Mouse (Mus musculus) forebrain, embryonic 12.5 days (tissue): ENCODE results near the gene Tiam2. TPM values are rescaled to one million over a fixed set of nuclear protein-coding genes. Genes with fewer than 3 reads are reported as not detected.
A peak's percentile ranks its signal among the peaks of the same experiment; 100 is the strongest.

Experiments
- ATAC-seq: fragments of 200-750 bp; cut with Nextera tagmentation; 2 replicates; pipeline ENCODE4 v1.8.0; 2017; ENCODE audit warnings: moderate TSS enrichment; ENCODE audit not compliant: low FRiP score
- H3K27ac ChIP-seq: fragments of 300-500 bp; sonication (generic); 2 replicates; pipeline ENCODE4 v1.5.1; 2016; ENCODE audit warnings: mild to moderate bottlenecking
- H3K27me3 ChIP-seq: fragments of 300-500 bp; sonication (generic); 2 replicates; pipeline ENCODE4 v1.6.1; 2016; ENCODE audit warnings: mild to moderate bottlenecking
- H3K36me3 ChIP-seq: fragments of 300-500 bp; sonication (generic); replicated peaks from 2 replicates; pipeline ENCODE4 v1.6.1; 2016; ENCODE audit warnings: mild to moderate bottlenecking
- H3K4me1 ChIP-seq: fragments of 300-500 bp; sonication (generic); 2 replicates; pipeline ENCODE4 v1.6.1; 2016
- H3K4me2 ChIP-seq: fragments of 300-500 bp; sonication (generic); 2 replicates; pipeline ENCODE4 v1.6.1; 2016; ENCODE audit warnings: mild to moderate bottlenecking, moderate library complexity
- H3K4me3 ChIP-seq: fragments of 300-500 bp; sonication (generic); replicated peaks from 2 replicates; pipeline ENCODE4 v1.5.1; 2016; ENCODE audit warnings: mild to moderate bottlenecking
- H3K9ac ChIP-seq: fragments of 300-500 bp; sonication (generic); 2 replicates; pipeline ENCODE4 v1.6.1; 2016; ENCODE audit warnings: mild to moderate bottlenecking
- H3K9me3 ChIP-seq: fragments of 300-500 bp; sonication (generic); 2 replicates; pipeline ENCODE4 v1.6.1; 2016
- WGBS: fragments of 180-500 bp; shearing (Covaris S2); methylation state at CpG from one replicate; pipeline ENCODE4 v1.1.7; 2016; 5-methylcytosine and 5-hydroxymethylcytosine counted together
- polyA plus RNA-seq: library from polyadenylated mRNA; unstranded; fragments of >200 nt; fragmentation: Nextera tagmentation; extraction: Ambion mirVana; gene quantifications from 2 replicates; pipeline ENCODE4 v1.2.1, GENCODE M21; 2016

Gene Tiam2
- polyA plus RNA-seq, 1 experiment from 2014 or later: 15.4 TPM

DNA sequence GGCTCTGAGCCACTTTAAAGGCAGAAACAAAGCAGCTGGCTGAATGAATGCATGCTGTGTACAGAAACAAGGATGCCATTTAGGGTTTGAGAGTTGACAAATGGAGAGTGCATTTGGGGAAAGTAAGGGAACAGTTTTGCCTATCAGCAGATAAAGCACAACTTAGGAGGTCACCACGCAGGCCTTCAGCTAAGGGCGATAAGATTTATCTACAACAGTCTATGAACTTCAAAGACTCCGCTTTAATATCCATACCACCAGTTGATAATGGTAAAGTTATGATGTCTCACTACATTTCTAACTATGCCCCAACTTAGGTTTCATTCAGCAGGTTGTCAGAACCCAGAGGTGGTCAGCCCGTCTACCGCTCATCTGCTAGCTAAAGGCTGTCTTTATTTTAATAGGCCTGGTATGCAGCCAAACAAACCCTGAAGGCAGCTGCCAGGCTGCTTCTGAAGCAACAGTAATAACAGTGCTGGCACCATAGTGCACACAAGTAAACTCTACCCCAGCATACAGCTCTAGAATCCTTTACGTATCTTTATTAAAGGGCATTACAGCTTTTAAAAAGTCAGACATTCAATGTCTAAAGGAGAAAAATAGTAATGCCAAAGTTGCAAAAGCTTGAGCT lies 201.6 kb downstream of the Tiam2 start:
- ATAC-seq: no peak
- Histone ChIP-seq H3K4me3 (no peak overlapping the region), H3K27me3 (no peaks in the 10 kb centered on the region), H3K9ac (no peak overlapping the region), H3K4me1 (no peaks in the 10 kb centered on the region), H3K27ac (no peak overlapping the region), H3K36me3 (no peaks in the 10 kb centered on the region), H3K9me3 (no peaks in the 10 kb centered on the region), H3K4me2 (no peak overlapping the region)
- 87% methylated on average over 6 of the region's 6 CpGs for WGBS

DNA sequence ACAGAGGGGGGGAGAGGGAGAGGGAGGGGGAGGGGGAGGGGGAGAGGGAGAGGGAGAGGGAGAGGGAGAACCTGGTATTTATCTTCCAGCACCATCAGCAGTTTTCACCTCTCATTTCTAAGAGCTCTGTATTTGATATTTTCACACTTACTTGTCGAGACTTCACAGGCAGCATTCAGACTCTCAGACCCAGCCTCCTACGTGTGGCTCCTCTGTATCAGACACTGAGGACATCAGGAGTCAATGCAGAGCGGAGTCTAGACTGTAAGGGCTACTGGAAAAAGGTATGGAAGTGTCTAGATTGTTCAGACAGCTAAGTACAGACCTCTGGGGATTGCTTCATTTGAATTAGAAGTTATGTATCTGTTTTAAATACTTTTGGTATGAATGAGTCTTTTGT lies 203.2 kb downstream of the Tiam2 start:
- H3K9me3 ChIP-seq: no peaks in the 10 kb centered on the region
- WGBS: 76% methylated on average over 3 of the region's 3 CpGs
- no peaks in the 10 kb centered on the region for H3K36me3 ChIP-seq
- no peak overlapping the region for H3K4me2 ChIP-seq
- H3K27me3 ChIP-seq: no peaks in the 10 kb centered on the region
- no peak overlapping the region for H3K9ac ChIP-seq
- no peaks in the 10 kb centered on the region for H3K4me1 ChIP-seq
- H3K4me3 ChIP-seq: no peak overlapping the region
- no peak overlapping the region for H3K27ac ChIP-seq
- no peak for ATAC-seq

DNA sequence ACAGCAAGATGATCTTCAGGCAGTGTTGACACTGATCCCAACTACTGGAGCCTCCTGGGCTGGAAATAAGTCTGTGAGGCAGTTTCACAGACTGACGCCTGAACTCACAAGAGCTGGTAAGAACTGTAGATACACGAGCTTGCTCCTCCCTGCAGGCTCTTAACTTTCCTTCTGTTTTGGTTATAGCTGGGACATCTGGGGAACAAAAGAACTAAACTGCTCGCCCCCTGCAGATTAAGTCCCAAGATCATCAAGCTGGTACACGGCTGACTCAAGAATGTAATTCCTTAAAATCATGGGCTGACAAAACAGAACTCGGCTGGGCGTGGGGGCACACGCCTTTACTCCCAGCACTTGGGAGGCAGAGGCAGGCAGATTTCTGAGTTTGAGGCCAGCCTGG lies 204.2 kb downstream of the Tiam2 start:
- Histone ChIP-seq H3K4me1 (no peaks in the 10 kb centered on the region), H3K9me3 (no peaks in the 10 kb centered on the region), H3K4me2 (no peak overlapping the region), H3K9ac (no peak overlapping the region), H3K4me3 (no peak overlapping the region), H3K27ac (no peak overlapping the region), H3K27me3 (no peaks in the 10 kb centered on the region), H3K36me3 (peaks cover 2% of the 10 kb centered on the region; the same call in 1 of the 2 replicates)
- WGBS: 64% methylated on average over 7 of the region's 7 CpGs
- no peak for ATAC-seq

DNA sequence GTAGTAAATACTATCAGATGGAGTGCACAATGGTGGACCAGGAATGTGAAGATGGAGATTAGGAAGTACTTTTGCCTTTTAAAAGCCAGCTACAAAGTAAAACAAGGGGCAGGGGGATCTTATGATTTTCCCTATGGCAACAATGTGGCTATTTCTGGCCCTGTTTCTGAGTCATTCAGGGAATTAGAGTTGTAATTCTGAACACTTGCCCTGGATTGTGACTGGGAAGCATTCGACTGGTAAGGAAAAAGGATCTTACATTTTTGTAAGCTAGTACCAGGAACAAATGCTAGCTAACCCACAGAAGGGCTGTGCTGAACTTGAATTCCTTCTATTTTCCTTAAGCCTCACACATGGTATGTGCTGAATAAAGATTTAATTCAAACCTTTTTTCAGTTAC lies 205.3 kb downstream of the Tiam2 start:
- no peak overlapping the region for H3K9ac ChIP-seq
- 74% methylated on average over 1 of the region's 1 CpGs for WGBS
- ATAC-seq: no peak
- H3K36me3 ChIP-seq: peaks cover 4% of the 10 kb centered on the region; the same call in 1 of the 2 replicates
- H3K9me3 ChIP-seq: no peaks in the 10 kb centered on the region
- no peaks in the 10 kb centered on the region for H3K27me3 ChIP-seq
- no peak overlapping the region for H3K27ac ChIP-seq
- H3K4me2 ChIP-seq: no peak overlapping the region
- H3K4me1 ChIP-seq: no peaks in the 10 kb centered on the region
- no peak overlapping the region for H3K4me3 ChIP-seq

DNA sequence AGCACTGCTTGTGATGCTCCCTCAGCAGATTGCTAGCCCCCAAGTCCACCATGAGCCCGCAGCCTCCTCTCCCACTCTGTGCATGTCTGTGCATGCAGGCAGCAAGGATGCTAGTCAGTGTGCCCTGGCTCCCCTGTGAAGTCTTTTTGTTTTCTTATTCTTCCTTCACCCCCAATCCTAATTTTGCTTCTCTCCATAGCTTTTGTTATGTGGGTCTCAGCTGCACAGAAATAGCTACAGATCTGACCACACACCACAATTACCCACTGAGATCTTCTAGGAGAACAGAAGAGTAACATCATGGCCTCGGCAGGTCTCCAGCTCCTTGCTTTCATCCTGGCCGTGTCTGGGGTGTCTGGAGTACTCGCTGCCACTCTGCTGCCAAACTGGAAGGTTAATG lies 205.9 kb downstream of the Tiam2 start, which contains the start of gene Cldn20:
Gene Cldn20 (plus strand): TSS at position 301 of the 400 bp plus-strand sequence.
- Histone ChIP-seq H3K27me3 (no peaks in the 10 kb centered on the region), H3K4me2 (no peak within 1 kb of the TSS), H3K9me3 (no peaks in the 10 kb centered on the region), H3K4me1 (no peaks in the 10 kb centered on the region), H3K36me3 (peaks cover 4% of the 10 kb centered on the region; the same call in 1 of the 2 replicates), H3K9ac (no peak within 1 kb of the TSS), H3K27ac (no peak within 1 kb of the TSS), H3K4me3 (no peak within 1 kb of the TSS)
- no peak for ATAC-seq
- 83% methylated on average over 4 of the region's 4 CpGs for WGBS

DNA sequence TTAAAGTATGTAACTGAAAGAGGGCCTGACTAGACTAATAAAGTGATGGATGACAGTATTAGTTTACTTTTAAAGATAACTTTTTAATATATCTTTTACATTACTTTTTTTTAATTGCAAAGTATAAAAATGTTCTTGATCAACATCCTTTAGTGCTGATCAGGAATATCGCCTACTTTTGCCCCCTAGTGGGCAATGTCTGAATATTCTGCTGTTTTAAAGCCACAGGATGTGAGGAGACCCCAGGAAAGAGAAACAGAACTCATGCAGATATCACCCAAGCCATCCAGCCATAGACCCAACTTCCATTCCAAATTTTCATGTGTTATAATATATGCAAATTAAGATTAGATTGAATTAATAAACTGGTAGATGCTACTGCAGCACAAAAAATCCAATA lies 207.1 kb downstream of the Tiam2 start:
- no peak overlapping the region for H3K9ac ChIP-seq
- no peak for ATAC-seq

DNA sequence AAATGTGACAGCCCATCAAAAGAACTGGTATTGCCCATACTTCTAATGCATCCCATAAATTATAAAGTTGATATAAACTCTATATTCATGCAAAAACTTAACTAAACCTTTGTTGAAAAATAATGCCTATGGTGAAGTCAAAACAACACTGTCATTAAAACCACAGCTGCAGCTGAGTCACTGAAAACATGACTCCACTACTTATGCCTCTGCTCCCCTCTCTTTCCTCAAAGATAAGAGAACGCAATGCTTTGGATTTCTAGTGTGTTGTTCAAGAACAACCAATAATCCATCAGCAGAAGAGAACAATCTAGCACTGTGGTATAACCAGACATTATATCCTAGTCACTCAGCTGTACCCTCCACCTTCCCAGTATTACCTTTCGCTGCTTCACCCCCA lies 213.9 kb downstream of the Tiam2 start:
- no peak overlapping the region for H3K4me2 ChIP-seq
- 96% methylated on average over 2 of the region's 2 CpGs for WGBS
- no peaks in the 10 kb centered on the region for H3K9me3 ChIP-seq
- no peak overlapping the region for H3K27ac ChIP-seq
- no peak overlapping the region for H3K4me3 ChIP-seq
- H3K9ac ChIP-seq: no peak overlapping the region
- peaks cover 26% of the 10 kb centered on the region for H3K36me3 ChIP-seq
- ATAC-seq: no peak
- H3K27me3 ChIP-seq: no peaks in the 10 kb centered on the region
- H3K4me1 ChIP-seq: no peaks in the 10 kb centered on the region

More for the DNA sequence above, 207.1 kb downstream of the Tiam2 start:
- Histone ChIP-seq H3K36me3 (peaks cover 4% of the 10 kb centered on the region; the same call in 1 of the 2 replicates), H3K4me2 (no peak overlapping the region), H3K4me3 (no peak overlapping the region), H3K9me3 (no peaks in the 10 kb centered on the region), H3K27ac (no peak overlapping the region), H3K4me1 (no peaks in the 10 kb centered on the region), H3K27me3 (no peaks in the 10 kb centered on the region)
- 30% methylated on average over 1 of the region's 1 CpGs for WGBS

DNA sequence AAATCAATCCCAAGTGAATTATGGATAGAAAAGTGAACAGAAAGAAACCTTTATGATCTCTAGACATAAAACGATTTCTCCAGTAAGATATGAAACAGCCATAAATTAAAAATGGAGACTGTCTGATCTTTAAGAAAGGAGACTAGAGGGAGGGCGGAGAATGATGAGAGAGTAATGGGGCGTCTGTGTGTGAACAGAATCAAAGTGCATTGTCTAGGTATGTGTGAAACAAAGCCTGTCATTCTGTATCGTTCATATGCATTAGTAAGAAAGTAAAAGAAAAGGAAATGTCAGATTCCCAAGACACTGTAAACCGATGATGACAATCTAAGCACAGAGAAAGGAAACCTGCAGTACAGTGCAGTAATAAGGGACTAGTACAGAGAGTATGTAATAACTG lies 214.7 kb downstream of the Tiam2 start:
- peaks cover 22% of the 10 kb centered on the region; the same call in 1 of the 2 replicates for H3K36me3 ChIP-seq
- H3K27ac ChIP-seq: no peak overlapping the region
- H3K9me3 ChIP-seq: no peaks in the 10 kb centered on the region
- H3K27me3 ChIP-seq: no peaks in the 10 kb centered on the region
- H3K9ac ChIP-seq: no peak overlapping the region
- no peaks in the 10 kb centered on the region for H3K4me1 ChIP-seq
- no peak for ATAC-seq
- no peak overlapping the region for H3K4me3 ChIP-seq
- 84% methylated on average over 5 of the region's 5 CpGs for WGBS
- H3K4me2 ChIP-seq: no peak overlapping the region

DNA sequence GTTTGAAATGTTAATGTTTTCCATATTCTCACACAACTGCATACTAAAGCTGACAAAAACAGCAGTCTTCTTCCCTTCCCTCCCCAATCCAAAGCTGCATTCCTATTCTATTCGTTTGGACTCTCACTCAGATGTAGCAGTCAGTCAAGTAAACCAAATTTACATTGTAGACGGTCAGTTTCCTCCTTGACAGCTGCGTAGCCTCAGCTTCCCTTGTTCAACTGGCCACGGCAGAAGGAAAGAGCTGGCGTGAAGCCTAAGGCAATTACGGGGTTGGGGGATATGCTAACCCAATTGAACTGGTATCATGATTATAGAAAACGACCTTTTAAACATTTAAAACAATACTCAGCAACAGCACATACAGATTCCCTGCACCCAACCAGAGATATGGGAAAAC lies 221.4 kb downstream of the Tiam2 start:
- ATAC-seq: no peak
- no peaks in the 10 kb centered on the region for H3K4me1 ChIP-seq
- no peak overlapping the region for H3K9ac ChIP-seq
- H3K4me2 ChIP-seq: no peak overlapping the region
- WGBS: 54% methylated on average over 7 of the region's 7 CpGs
- no peaks in the 10 kb centered on the region for H3K9me3 ChIP-seq
- no peak overlapping the region for H3K27ac ChIP-seq
- peaks cover 6% of the 10 kb centered on the region; the same call in 1 of the 2 replicates for H3K36me3 ChIP-seq
- no peaks in the 10 kb centered on the region for H3K27me3 ChIP-seq
- no peak overlapping the region for H3K4me3 ChIP-seq

DNA sequence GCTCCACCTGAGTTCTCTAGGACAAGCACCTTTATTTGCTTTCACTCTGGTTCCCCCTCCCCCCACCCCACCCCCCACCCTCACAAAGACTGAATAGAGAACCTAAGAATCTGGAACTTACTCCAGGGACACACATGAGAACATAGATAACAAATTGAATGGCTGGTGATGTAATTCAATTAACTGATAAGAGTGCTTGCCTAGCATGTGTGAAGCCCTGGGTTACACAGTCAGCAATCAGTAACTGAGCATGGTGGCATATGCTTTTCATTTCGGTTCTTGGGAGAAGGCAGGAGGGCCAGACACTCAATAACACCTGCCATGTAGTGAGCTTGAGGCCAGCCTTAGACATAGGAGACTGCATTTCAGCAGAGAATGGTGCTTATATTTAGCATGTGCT lies 229.9 kb downstream of the Tiam2 start:
- Histone ChIP-seq H3K4me3 (no peak overlapping the region), H3K9me3 (no peaks in the 10 kb centered on the region), H3K27me3 (no peaks in the 10 kb centered on the region), H3K9ac (no peak overlapping the region), H3K27ac (no peak overlapping the region), H3K4me1 (peaks cover 16% of the 10 kb centered on the region), H3K4me2 (0 out of 2 replicates have a peak overlapping the region, but pooled peaks have one; percentile 68), H3K36me3 (peaks cover 7% of the 10 kb centered on the region; the same call in 1 of the 2 replicates)
- ATAC-seq: no peak
- 86% methylated on average over 1 of the region's 1 CpGs for WGBS

DNA sequence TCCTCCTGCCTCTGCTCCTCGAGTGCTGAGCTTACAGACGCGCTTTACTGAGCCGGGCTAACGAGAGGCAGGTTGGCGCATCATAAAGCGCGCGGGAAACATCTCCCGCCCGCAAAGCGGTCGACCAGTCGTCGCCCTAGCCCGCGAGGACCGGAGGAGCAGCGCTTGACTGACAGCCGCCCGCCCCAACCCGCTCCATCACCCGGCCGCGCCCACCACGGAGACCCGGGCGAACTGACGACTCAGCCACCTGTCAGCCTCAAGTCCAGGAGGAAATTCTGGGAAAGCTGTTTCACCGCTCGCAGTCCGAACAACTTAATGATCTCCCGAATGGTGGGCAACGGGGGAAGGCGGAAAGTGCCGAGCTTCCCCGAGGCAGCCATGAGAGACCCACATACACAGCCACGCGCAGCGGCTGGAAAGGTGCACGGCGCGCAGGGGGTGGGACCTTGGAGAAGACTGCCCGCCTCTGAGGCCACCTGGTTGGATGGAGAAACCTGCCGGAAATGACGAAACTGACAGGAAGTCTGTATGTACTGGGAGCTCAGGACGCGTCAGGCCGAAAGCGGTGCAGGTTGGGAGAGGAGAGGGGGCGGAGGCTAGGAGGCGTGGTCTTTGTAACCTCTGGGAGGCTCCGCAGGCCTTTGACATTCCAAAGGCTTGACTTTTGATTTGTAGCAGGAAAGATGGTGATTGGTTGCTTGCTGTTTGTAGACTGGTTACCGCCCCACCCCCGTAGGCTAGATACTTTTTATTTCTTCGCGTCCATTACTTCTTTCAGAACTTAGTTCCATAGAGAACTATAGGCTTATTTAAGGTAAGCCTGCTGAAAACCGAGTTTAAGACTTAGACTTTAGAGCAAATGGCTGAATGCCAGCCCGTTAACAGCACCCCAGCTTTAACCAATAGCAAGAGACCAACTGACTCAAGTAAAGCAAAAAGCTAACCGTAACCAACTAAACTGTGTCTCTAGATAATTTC lies 231.2 kb downstream of the Tiam2 start, which contains the start of gene Tfb1m:
Gene Tfb1m (minus strand): TSS at position 451 of the 981 bp plus-strand sequence.
- Histone ChIP-seq H3K9me3 (no peaks in the 10 kb centered on the region), H3K36me3 (0 out of 2 replicates have a peak, but pooled peaks cover 4% of the 10 kb centered on the region), H3K9ac (peak within 1 kb of the TSS; percentile 54), H3K4me3 (peak within 1 kb of the TSS; percentile 57), H3K4me1 (peaks cover 16% of the 10 kb centered on the region), H3K27me3 (no peaks in the 10 kb centered on the region), H3K27ac (peak within 1 kb of the TSS; percentile 87), H3K4me2 (peak within 1 kb of the TSS; percentile 68)
- ATAC-seq: peak; percentile 100
- under 1% methylated on average over 60 of the region's 60 CpGs for WGBS

DNA sequence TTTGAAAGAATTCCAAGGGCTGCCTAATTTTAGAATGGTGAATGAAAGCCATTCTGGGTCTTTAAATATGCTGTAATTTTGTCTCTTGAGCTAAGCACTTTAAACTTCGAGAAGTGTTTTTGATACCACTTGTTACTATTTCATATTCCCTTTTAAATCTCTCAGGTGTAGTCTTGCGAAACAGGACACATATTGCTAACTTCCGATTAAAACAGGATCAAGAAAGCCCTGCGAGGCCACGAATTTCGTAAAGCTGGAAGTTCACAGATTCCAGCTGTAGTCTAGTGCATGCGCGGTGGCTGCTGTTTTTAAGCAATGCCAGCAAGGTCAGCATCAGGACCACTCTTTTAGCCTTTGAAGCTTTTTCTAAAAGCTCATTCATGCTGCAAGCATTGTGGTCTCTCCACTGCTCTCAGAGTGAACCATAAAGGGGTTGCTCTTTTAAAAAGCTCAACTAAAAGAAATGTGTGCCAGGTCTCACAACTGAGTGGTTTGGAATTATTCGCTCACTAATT lies 232.0 kb downstream of the Tiam2 start:
- no peak for ATAC-seq
- WGBS: 47% methylated on average over 9 of the region's 9 CpGs

More for the DNA sequence above, 232.0 kb downstream of the Tiam2 start:
- 0 out of 2 replicates have a peak, but pooled peaks cover 4% of the 10 kb centered on the region for H3K36me3 ChIP-seq
- peaks cover 16% of the 10 kb centered on the region for H3K4me1 ChIP-seq
- peak overlapping the region; percentile 57 for H3K4me3 ChIP-seq
- H3K27me3 ChIP-seq: no peaks in the 10 kb centered on the region
- H3K9ac ChIP-seq: no peak overlapping the region
- peak overlapping the region; percentile 68 for H3K4me2 ChIP-seq
- H3K9me3 ChIP-seq: no peaks in the 10 kb centered on the region
- H3K27ac ChIP-seq: peak overlapping the region; percentile 59; the same call in 1 of the 2 replicates
